Mouse (Mus musculus): ENCODE data around the gene Kdm5b. TPM values are rescaled to one million over a fixed set of nuclear protein-coding genes. Genes with fewer than 3 reads are reported as not detected.

Kdm5b gene
- polyA plus RNA-seq (2014; fragmentation: Nextera tagmentation; extraction: Ambion mirVana) = 33.6 and 38.6 TPM in 2 replicates

DNA sequence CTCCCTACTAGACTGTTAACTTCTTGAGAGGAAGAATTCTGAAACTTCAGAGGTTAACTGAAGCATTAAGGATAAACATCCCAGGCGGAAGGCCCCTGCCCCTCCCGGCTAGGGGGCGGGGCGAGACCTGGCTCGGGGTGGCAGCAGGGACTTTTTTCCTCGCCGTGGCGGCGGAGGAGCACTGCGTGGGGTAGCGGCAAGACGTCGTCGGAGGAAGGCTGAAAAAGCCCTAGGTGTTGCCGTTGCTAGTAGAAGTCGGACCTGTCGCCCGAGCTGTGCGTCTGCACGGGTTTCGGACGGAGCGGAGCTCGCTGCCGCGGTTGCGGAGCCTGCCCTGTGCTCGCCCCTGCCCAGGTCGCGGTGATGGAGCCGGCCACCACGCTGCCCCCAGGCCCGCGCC, at the start of gene Kdm5b:
Kdm5b (plus strand) TSS at position 196 of the 400 bp plus-strand sequence.
- Histone ChIP-seq H3K4me1 (ENCODE audit: control insufficient read depth in 2 of 2, insufficient read depth in 2 of 2, low read length in 2 of 2) (peaks cover 10 to 20% of the 10 kb centered on the region in 2 experiments), H3K4me3 (ENCODE audit: control insufficient read depth in 1 of 2, insufficient read depth in 1 of 2, low read depth in 1 of 2, low read length in 2 of 2) (peak within 1 kb of the TSS; percentile 94 to 99), H3K27ac (replicated peaks in 1 of 2; ENCODE audit: control insufficient read depth in 1 of 2, insufficient read depth in 1 of 2, low read depth in 2 of 2, low read length in 2 of 2) (peak within 1 kb of the TSS; percentile 78 to 89), H3K36me3 (ENCODE audit: control insufficient read depth, insufficient read depth, low read length) (no peaks in the 10 kb centered on the region), H3K4me2 (ENCODE audit: low read length) (peak within 1 kb of the TSS; percentile 82), H3K9me3 (ENCODE audit: control insufficient read depth, low read length) (no peaks in the 10 kb centered on the region), H3K27me3 (ENCODE audit: control insufficient read depth, insufficient read depth, low read length) (0 out of 2 replicates have a peak, but pooled peaks cover 2% of the 10 kb centered on the region), H3K9ac (ENCODE audit: low read length) (peak within 1 kb of the TSS; percentile 98)
- no peak for ATAC-seq (ENCODE audit: insufficient number of reproducible peaks, insufficient read depth, low FRiP score, low read depth)
- under 1% methylated on average over 34 of the region's 34 CpGs for WGBS

DNA sequence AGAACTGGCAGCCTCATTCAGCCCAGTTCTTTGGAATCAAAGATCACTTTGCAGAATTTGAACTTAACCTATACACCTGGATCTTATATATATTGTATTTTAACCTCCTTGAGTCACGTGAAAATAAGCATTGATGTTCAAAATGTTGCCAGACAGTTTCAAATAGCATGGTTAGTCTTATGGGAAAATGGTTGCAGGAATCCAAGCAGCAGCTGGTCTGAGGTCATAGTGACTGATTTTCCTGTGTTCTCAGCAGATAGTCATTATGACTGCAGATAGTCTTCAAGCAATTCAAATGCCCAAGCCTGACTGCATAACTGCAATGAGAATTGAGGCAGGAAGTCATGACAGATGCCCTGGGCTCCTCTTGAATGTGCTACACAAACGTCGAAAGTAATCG, 47.8 kb upstream of the Kdm5b start:
- H3K9me3 ChIP-seq (ENCODE audit: control insufficient read depth, low read length) = no peaks in the 10 kb centered on the region
- 66% methylated on average over 4 of the region's 4 CpGs for WGBS
- H3K27ac ChIP-seq (replicated peaks in 1 of 2; ENCODE audit: control insufficient read depth in 1 of 2, insufficient read depth in 1 of 2, low read depth in 2 of 2, low read length in 2 of 2) = no peak overlapping the region
- no peak overlapping the region for H3K4me3 ChIP-seq (ENCODE audit: control insufficient read depth in 1 of 2, insufficient read depth in 1 of 2, low read depth in 1 of 2, low read length in 2 of 2)
- no peak overlapping the region for H3K9ac ChIP-seq (ENCODE audit: low read length)
- peaks cover 15% of the 10 kb centered on the region for H3K27me3 ChIP-seq (ENCODE audit: control insufficient read depth, insufficient read depth, low read length)
- ATAC-seq (ENCODE audit: insufficient number of reproducible peaks, insufficient read depth, low FRiP score, low read depth) = no peak
- peaks cover 20% of the 10 kb centered on the region for H3K36me3 ChIP-seq (ENCODE audit: control insufficient read depth, insufficient read depth, low read length)
- H3K4me1 ChIP-seq (ENCODE audit: control insufficient read depth in 2 of 2, insufficient read depth in 2 of 2, low read length in 2 of 2) = peaks cover 7 to 17% of the 10 kb centered on the region in 2 experiments; a peak in 3 of 4 replicates
- no peak overlapping the region for H3K4me2 ChIP-seq (ENCODE audit: low read length)

DNA sequence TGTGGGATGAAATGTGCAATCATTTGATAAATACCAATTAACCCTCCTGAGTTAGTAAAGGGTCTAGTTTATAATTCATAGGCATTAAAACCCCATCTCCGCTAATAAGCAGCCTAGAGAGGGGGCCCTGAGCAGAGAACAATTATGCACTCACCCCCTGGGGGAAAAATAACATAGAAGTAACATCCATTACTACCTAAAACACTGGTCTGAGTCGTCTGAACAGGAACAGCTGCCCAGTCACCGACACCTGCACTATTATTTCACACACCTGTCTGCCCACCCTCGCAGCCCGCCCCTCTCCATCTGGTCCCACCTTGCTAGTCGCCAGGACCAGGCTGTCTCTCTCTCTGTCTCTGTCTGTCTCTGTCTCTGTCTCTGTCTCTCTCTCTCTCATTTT, 47.4 kb upstream of the Kdm5b start:
- H3K4me2 ChIP-seq (ENCODE audit: low read length) = peak overlapping the region; percentile 94
- ATAC-seq (ENCODE audit: insufficient number of reproducible peaks, insufficient read depth, low FRiP score, low read depth) = no peak
- H3K27ac ChIP-seq (replicated peaks in 1 of 2; ENCODE audit: control insufficient read depth in 1 of 2, insufficient read depth in 1 of 2, low read depth in 2 of 2, low read length in 2 of 2) = no peak overlapping the region
- no peaks in the 10 kb centered on the region for H3K9me3 ChIP-seq (ENCODE audit: control insufficient read depth, low read length)
- H3K27me3 ChIP-seq (ENCODE audit: control insufficient read depth, insufficient read depth, low read length) = peaks cover 15% of the 10 kb centered on the region
- no peak overlapping the region for H3K4me3 ChIP-seq (ENCODE audit: control insufficient read depth in 1 of 2, insufficient read depth in 1 of 2, low read depth in 1 of 2, low read length in 2 of 2)
- 62% methylated on average over 6 of the region's 6 CpGs for WGBS
- no peak overlapping the region for H3K9ac ChIP-seq (ENCODE audit: low read length)
- peaks cover 16% of the 10 kb centered on the region for H3K36me3 ChIP-seq (ENCODE audit: control insufficient read depth, insufficient read depth, low read length)
- peaks cover 7 to 17% of the 10 kb centered on the region in 2 experiments; a peak in 3 of 4 replicates for H3K4me1 ChIP-seq (ENCODE audit: control insufficient read depth in 2 of 2, insufficient read depth in 2 of 2, low read length in 2 of 2)

DNA sequence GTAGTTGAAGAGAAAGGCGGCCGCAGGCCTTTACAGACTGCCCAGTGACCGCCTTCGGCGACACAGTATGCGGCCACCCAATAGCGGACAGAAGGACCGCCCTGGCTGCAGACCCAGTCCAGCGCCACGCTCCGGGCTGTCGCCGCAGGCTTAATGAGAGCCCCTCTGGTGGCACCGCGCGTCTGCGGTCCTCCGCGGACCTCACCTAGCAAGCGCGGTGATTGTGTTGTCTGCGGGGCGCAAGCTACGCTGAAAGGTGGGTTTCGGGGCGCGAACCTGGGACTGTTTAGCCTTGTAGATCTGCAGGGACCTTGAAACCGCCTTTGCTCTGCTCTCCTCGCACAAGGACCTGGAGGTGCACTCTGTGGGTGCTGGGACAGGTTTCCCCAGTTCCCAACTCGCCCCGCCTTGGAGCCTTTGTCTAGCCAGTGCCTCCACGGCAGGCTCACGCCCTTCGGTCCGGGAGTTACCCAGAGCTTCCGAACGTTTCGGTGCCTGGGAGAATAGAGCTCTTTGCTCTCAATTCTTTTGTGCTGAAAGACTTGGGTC, 46.6 kb upstream of the Kdm5b start:
- Histone ChIP-seq H3K4me2 (ENCODE audit: low read length) (peak overlapping the region; percentile 94), H3K36me3 (ENCODE audit: control insufficient read depth, insufficient read depth, low read length) (peaks cover 8% of the 10 kb centered on the region), H3K9ac (ENCODE audit: low read length) (peak overlapping the region; percentile 73), H3K27me3 (ENCODE audit: control insufficient read depth, insufficient read depth, low read length) (peaks cover 15% of the 10 kb centered on the region), H3K27ac (replicated peaks in 1 of 2; ENCODE audit: control insufficient read depth in 1 of 2, insufficient read depth in 1 of 2, low read depth in 2 of 2, low read length in 2 of 2) (no peak overlapping the region), H3K9me3 (ENCODE audit: control insufficient read depth, low read length) (no peaks in the 10 kb centered on the region), H3K4me1 (ENCODE audit: control insufficient read depth in 2 of 2, insufficient read depth in 2 of 2, low read length in 2 of 2) (peaks cover 7 to 17% of the 10 kb centered on the region in 2 experiments; a peak in 3 of 4 replicates), H3K4me3 (ENCODE audit: control insufficient read depth in 1 of 2, insufficient read depth in 1 of 2, low read depth in 1 of 2, low read length in 2 of 2) (peak overlapping the region; percentile 41 to 47)
- no peak for ATAC-seq (ENCODE audit: insufficient number of reproducible peaks, insufficient read depth, low FRiP score, low read depth)
- WGBS = 2% methylated on average over 38 of the region's 38 CpGs

DNA sequence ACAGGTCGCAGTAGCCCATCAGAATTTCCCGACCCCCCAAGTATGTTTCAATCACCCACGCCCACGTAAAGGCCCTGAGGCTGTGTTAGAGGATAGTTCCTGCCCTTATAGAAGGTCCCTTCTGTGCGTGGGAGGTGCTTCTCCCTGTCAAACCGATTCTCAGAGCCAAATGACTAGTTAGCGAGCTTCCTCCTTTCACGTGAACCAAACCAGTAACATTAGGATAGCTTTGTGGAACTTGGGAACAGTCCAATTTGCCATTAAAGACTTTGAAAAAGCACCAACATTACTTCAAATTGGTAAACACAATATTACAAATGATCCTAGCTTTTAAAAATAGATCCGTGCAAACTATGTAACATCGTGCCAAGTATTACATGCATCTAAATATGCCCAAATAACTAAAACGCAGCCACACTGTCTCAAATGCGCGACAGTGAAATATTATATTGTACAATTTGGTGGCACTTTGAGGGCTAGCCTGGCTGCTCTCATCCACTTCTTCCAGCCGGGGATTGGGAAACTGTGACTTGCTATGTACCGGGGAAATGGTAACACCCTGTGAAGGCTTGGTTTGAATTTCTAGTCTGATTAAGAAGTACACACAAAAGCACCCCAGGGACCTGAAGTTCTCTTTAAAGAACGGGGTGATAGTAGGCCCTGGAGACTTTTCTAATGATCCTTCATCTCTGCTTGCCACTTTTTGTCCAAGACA, 45.9 kb upstream of the Kdm5b start:
- peaks cover 15% of the 10 kb centered on the region for H3K27me3 ChIP-seq (ENCODE audit: control insufficient read depth, insufficient read depth, low read length)

DNA sequence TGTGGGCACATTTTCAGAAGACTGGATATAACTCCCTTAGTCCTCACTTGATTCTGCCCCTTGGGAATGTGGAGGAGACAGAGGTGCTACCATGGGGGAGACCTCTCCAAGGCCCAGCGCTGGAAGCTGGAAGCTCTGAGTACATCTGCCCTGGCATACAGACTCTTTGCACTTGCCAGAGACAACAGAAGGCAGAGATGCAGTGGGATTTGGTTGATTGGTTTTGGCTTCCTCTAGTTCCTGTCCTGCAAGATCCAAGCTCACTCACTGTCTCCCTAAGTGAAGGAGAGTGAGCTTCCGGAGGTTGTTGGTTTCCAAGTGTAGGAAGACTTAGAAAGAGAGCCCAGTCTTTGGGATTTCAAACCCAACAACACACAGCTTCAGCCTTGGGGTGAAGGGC, 44.1 kb upstream of the Kdm5b start:
- H3K4me3 ChIP-seq (ENCODE audit: control insufficient read depth in 1 of 2, insufficient read depth in 1 of 2, low read depth in 1 of 2, low read length in 2 of 2) = no peak overlapping the region
- H3K9ac ChIP-seq (ENCODE audit: low read length) = no peak overlapping the region
- no peaks in the 10 kb centered on the region for H3K36me3 ChIP-seq (ENCODE audit: control insufficient read depth, insufficient read depth, low read length)
- ATAC-seq (ENCODE audit: insufficient number of reproducible peaks, insufficient read depth, low FRiP score, low read depth) = no peak
- peaks cover 15% of the 10 kb centered on the region for H3K27me3 ChIP-seq (ENCODE audit: control insufficient read depth, insufficient read depth, low read length)
- 47% methylated on average over 2 of the region's 2 CpGs for WGBS
- peaks cover 7 to 17% of the 10 kb centered on the region in 2 experiments; a peak in 3 of 4 replicates for H3K4me1 ChIP-seq (ENCODE audit: control insufficient read depth in 2 of 2, insufficient read depth in 2 of 2, low read length in 2 of 2)
- H3K27ac ChIP-seq (replicated peaks in 1 of 2; ENCODE audit: control insufficient read depth in 1 of 2, insufficient read depth in 1 of 2, low read depth in 2 of 2, low read length in 2 of 2) = peak overlapping the region; percentile 65 to 76
- no peaks in the 10 kb centered on the region for H3K9me3 ChIP-seq (ENCODE audit: control insufficient read depth, low read length)
- peak overlapping the region; percentile 12; the same call in 1 of the 2 replicates for H3K4me2 ChIP-seq (ENCODE audit: low read length)

More for the DNA sequence above, 45.9 kb upstream of the Kdm5b start:
- ATAC-seq (ENCODE audit: insufficient number of reproducible peaks, insufficient read depth, low FRiP score, low read depth) = no peak
- Histone ChIP-seq H3K36me3 (ENCODE audit: control insufficient read depth, insufficient read depth, low read length) (peaks cover 6% of the 10 kb centered on the region; the same call in 1 of the 2 replicates), H3K4me3 (ENCODE audit: control insufficient read depth in 1 of 2, insufficient read depth in 1 of 2, low read depth in 1 of 2, low read length in 2 of 2) (peak overlapping the region; percentile 41 to 47), H3K4me1 (ENCODE audit: control insufficient read depth in 2 of 2, insufficient read depth in 2 of 2, low read length in 2 of 2) (peaks cover 7 to 17% of the 10 kb centered on the region in 2 experiments; a peak in 3 of 4 replicates), H3K4me2 (ENCODE audit: low read length) (peak overlapping the region; percentile 94), H3K9me3 (ENCODE audit: control insufficient read depth, low read length) (no peaks in the 10 kb centered on the region), H3K9ac (ENCODE audit: low read length) (peak overlapping the region; percentile 73), H3K27ac (replicated peaks in 1 of 2; ENCODE audit: control insufficient read depth in 1 of 2, insufficient read depth in 1 of 2, low read depth in 2 of 2, low read length in 2 of 2) (no peak overlapping the region)
- 51% methylated on average over 16 of the region's 16 CpGs for WGBS

DNA sequence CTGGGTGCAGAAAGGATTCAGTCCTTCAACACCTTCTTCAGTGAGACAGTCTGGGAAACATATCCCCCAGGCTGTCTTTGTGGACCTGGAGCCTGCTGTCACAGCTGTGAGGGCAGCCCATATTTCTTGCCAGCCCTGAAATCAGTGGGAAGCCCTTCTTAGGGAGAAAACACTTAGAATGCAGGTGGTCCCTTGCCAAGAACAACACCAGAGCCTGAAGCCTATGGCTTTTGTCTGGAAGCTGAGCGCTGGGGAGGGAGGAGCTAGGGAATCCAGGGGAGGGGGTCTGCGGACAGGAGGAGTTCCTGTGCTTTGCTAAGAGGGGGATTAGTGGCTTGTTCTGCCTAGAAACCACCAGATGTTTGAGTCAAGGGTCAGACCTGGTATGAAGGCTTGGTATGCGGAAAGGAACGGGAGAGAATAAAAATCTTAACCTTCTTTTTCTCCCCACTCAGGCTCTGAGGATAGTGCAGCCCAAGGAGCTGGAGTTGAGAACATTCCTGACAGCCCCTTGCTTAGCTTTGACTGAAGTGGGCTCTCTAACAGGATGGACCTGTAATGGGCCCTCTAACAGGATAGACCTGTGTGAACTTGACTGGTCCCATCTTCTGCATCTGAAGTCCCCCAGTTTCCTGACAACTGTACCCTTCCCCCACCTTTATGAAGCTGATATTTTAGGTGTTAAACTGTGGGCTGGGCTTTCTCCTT, 43.3 kb upstream of the Kdm5b start:
- peak overlapping the region; percentile 12; the same call in 1 of the 2 replicates for H3K4me2 ChIP-seq (ENCODE audit: low read length)
- peak; percentile 63 for ATAC-seq (ENCODE audit: insufficient number of reproducible peaks, insufficient read depth, low FRiP score, low read depth)
- peaks cover 7 to 17% of the 10 kb centered on the region in 2 experiments; a peak in 3 of 4 replicates for H3K4me1 ChIP-seq (ENCODE audit: control insufficient read depth in 2 of 2, insufficient read depth in 2 of 2, low read length in 2 of 2)
- no peak overlapping the region for H3K4me3 ChIP-seq (ENCODE audit: control insufficient read depth in 1 of 2, insufficient read depth in 1 of 2, low read depth in 1 of 2, low read length in 2 of 2)
- H3K9me3 ChIP-seq (ENCODE audit: control insufficient read depth, low read length) = no peaks in the 10 kb centered on the region
- 11% methylated on average over 4 of the region's 4 CpGs for WGBS
- H3K9ac ChIP-seq (ENCODE audit: low read length) = no peak overlapping the region
- H3K36me3 ChIP-seq (ENCODE audit: control insufficient read depth, insufficient read depth, low read length) = no peaks in the 10 kb centered on the region
- H3K27ac ChIP-seq (replicated peaks in 1 of 2; ENCODE audit: control insufficient read depth in 1 of 2, insufficient read depth in 1 of 2, low read depth in 2 of 2, low read length in 2 of 2) = peak overlapping the region; percentile 65 to 76
- peaks cover 13% of the 10 kb centered on the region for H3K27me3 ChIP-seq (ENCODE audit: control insufficient read depth, insufficient read depth, low read length)

All from heart, embryonic 14.5 days (tissue).